Mouse (Mus musculus): ENCODE measurements around the gene Ptgfrn.

The Ptgfrn gene

GRCm38 (mm10) chr3:101003575-101004356, 106.3 kb downstream of the Ptgfrn start:
- no peak for DNase-seq (ENCODE audit: low spot score in 2 of 2)

- no peak for DNase-seq (ENCODE audit: low spot score in 2 of 2)
Observed at GRCm38 (mm10) chr3:100999732-101000131, 110.3 kb downstream of the Ptgfrn start.

- peak; percentile 55 to 77 for DNase-seq (ENCODE audit: low spot score in 2 of 2)
Observed at GRCm38 (mm10) chr3:100998904-100999340, 111.2 kb downstream of the Ptgfrn start.

GRCm38 (mm10) chr3:100997785-100998570, 112.1 kb downstream of the Ptgfrn start:
- no peak for DNase-seq (ENCODE audit: low spot score in 2 of 2)

- no peak for DNase-seq (ENCODE audit: low spot score in 2 of 2)
Observed at GRCm38 (mm10) chr3:100994252-100994651, 115.8 kb downstream of the Ptgfrn start.

GRCm38 (mm10) chr3:100993718-100994117, 116.4 kb downstream of the Ptgfrn start:
- DNase-seq (ENCODE audit: low spot score in 2 of 2), result no peak

GRCm38 (mm10) chr3:100993158-100993557, 116.9 kb downstream of the Ptgfrn start:
- DNase-seq (ENCODE audit: low spot score in 2 of 2), result no peak
